Mouse (Mus musculus) left cerebral cortex, postnatal 14 days (tissue): Measurements from ENCODE around the gene Borcs6. TPM values are rescaled to one million over a fixed set of nuclear protein-coding genes. Genes with fewer than 3 reads are reported as not detected.
"Not testable (repeated sequence)": the region's sequence is repeated elsewhere in the genome, so short reads cannot be mapped to it uniquely, and the experiment has no call there.

Source experiments
- DNase-seq, 2 experiments: peaks; one replicate each; pipeline ENCODE4 v3.0.0; 2021 to 2022; ENCODE audit warnings: low spot score in 2 of 2, mixed read lengths in 1 of 2
- intact Hi-C: fragments of 180-260 bp; cut with DNase I; formaldehyde crosslinking; loops from one replicate; pipeline ENCODE4 v1.15.1; 2025
- total RNA-seq, 2 experiments: library from RNA; stranded (reverse); gene quantifications; 2 replicates each; pipeline ENCODE4 v1.2.3; 2021

Borcs6 gene
- total RNA-seq, 2 experiments from 2014 or later = 26.1 to 29.2 TPM

DNA sequence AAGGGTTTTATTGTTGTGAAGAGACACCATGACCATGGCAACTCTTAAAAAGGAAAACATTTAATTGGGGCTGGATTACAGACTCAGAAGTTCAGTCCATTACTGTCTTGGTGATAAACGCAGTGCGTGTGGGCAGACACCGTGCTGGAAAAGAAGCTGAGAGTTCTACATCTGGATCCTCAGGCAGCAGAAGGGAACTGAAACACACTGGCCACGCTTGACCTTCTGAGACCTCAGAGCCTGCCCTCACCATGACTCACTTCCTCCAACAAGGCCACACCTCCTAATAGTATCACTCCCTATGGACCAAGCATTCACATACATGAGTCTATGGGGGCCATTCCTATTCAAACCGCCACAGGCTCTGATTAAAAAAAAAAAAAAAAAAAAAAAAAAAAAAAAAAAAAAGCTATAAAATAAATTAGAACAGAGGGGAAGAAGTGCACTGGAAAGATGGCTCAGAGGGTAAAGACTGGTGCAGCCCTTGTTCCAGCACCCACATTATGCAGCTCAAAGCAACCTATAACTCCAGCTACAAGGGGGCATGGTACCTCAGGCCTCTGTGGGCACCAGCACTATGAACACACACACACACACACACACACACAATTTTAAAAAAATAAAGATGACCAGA, 19.4 kb downstream of the Borcs6 start:
- DNase-seq = no peak
- intact Hi-C loops = no loop called here

DNA sequence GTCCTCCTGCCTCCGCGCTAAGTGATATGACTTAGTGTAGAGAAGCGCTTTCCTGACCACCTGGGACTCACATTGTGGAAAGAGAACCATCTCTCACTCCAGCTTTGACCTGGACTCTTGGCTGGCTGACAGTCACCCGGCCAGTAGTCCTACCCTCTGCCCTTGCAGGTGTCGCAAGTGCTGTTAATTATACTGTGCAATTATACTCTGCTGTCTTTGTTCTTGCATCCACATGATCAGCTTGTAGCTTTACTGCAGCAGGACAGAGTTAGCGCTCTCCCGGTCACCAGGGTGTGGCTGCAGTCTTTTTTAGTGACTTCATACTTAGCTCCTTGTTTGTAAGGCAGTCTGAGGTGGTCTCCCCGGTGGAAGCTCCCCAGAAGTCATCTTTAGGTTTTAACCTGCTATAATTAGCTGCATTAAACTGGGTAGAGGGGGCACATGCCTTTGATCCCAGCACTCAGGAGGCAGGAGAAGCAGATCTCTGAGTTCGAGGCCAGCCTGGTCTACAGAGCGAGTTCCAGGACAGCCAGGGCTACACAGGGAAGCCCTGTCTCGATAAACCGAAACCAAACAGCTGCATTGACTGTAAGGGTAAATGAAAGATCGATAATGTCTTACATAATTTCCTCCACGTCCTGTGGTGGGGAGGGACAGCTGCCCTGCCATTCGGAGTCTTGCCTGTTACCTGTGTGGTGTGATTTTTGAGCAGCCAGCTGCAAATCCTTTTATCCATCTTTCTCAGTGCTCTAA, 20.8 kb downstream of the Borcs6 start:
- intact Hi-C loops = no loop called here
- DNase-seq = no peak

DNA sequence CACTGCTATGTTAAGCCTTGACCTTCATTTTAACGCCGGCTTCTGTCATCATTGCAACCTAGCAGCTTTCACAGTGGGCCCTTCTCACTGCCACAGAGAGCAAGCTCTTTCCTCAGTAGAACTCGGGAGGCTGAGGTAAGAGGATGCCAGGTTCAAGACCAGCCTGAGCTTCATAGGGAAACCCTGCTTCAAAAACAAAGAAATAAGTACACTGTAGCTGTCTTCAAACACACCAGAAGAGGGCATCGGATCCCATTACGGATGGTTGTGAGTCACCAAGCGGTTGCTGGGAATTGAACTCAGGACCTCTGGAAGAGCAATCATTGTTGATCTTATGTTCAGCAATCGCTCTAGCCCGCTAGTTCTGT, 21.3 kb downstream of the Borcs6 start:
- no peak for DNase-seq
- intact Hi-C loops = no loop called here

DNA sequence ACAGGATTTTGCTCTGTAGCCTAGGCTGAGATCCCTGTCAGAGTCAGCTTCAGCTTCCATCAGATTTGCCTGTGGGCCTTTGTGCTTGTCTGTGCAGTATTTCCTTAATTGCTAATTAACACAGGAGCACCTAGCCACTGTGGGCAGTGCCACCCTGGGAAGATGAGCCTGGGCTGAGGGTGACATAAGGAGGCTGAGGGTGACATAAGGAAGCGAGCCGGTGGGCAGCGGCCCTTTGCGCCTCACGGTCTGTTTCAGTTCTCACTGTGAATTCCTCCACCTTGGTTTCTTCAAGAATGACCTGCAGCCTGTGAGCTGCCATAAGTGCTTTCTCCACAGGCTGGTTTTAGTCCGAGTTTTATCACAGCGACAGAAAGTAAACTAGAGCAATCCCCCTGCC, 22.1 kb downstream of the Borcs6 start:
- intact Hi-C loops = no loop called here
- DNase-seq = no peak

DNA sequence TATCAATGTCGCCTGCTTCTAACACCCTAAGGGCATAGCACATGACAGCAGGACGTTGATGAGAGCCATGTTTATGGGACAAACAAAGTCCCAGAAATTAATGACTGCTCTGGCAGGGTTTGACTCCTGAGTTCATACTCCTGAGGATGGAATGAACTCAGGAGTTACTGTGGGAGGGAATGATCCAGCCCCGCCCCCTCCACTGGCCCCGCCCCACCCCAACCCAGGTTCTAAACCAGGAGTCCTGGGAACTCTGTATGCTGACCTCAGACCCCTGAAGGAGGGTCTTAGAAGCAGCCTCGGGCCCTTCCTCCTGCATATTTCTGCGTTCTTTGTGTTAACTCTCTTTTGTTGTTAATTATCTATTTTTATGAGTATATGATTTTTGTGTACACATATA, 26.1 kb downstream of the Borcs6 start:
- no peak for DNase-seq
- intact Hi-C loops = loop anchor here (2.0 kb wide), 1 partner anchor 15 kb away; the partner anchor contains the start of gene Tmem107

DNA sequence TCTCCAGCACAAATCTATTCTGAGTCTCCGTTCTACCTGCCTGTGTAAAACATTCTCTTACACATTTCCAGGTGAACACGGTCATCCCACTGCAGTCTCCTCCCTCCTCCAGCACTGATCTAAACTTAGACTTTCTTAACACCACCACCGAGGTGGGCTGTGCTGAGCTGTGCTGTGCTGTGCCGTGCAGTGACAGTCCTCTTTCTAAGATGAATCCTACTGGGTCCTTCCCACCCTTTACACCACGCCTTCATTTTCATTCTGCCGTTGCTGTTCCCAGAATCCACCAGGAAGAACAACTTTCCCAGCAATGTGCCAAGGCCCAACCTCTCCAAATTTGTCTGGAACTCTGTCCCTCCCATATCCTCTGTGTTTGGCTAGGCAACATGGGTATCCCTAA, 26.9 kb downstream of the Borcs6 start:
- peak; percentile 68 to 85 for DNase-seq

GRCm38 (mm10) chr11:69087082-69087481, 27.6 kb downstream of the Borcs6 start:
- intact Hi-C loops = loop anchor here (2.0 kb wide), 1 partner anchor 16 kb away; the partner anchor contains the start of gene Tmem107
- DNase-seq = peak in 1 of 2 experiments; percentile 52

More for the DNA sequence above, 26.9 kb downstream of the Borcs6 start:
- intact Hi-C loops = loop anchor here (2.0 kb wide), 1 partner anchor 16 kb away; the partner anchor contains the start of gene Tmem107

- intact Hi-C loops = loop anchor here (2.0 kb wide), 1 partner anchor 17 kb away; the partner anchor contains the start of gene Tmem107
- DNase-seq = no peak
Measured at GRCm38 (mm10) chr11:69087597-69087996, 28.1 kb downstream of the Borcs6 start.

DNA sequence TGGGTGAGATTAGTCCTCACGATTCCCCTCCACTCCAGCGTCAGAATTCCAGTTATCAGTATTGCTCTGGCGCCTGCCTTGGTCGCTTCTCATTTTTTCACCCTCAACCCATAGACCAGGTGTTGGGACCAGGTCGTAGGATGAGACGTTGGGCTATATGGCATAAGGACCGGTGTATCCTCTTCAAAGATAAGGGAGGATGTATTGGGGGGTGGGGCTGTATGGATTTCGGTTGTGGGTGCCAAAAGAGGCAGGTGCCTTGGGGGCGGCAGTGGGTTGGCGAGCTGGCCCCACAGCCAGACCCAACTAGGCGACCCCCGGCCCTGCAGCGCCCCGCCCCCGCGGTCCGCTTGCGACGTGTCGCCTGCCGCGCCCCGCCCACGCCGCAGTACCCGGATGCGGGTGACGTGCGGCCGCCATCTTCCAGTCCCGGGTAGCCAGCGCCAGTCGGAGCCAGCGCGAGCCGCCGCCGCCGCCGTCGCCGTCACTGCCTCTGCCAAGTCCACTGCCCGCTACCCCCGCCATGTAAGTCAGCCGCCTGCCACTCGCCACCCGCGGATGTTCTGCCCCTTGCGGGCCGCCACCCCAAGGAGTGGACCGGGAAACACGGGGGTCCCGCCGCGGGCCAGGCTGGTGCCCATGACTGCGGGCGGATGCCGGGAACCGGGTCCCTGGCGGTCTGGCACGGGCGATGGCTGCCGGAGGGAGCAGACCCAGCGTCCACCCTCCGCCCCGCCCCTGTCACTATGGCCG, 28.8 kb downstream of the Borcs6 start, which contains the start of gene Vamp2:
TSS of gene Vamp2 (plus strand) at position 388 of the 753 bp plus-strand sequence.
- intact Hi-C loops = no loop called here
- peak; percentile 95 to 96 for DNase-seq

- intact Hi-C loops = no loop called here
- no peak for DNase-seq
Measured at GRCm38 (mm10) chr11:69088856-69089615, 29.5 kb downstream of the Borcs6 start.

GRCm38 (mm10) chr11:69089616-69090290, 30.2 kb downstream of the Borcs6 start:
- DNase-seq = no peak
- intact Hi-C loops = no loop called here

DNA sequence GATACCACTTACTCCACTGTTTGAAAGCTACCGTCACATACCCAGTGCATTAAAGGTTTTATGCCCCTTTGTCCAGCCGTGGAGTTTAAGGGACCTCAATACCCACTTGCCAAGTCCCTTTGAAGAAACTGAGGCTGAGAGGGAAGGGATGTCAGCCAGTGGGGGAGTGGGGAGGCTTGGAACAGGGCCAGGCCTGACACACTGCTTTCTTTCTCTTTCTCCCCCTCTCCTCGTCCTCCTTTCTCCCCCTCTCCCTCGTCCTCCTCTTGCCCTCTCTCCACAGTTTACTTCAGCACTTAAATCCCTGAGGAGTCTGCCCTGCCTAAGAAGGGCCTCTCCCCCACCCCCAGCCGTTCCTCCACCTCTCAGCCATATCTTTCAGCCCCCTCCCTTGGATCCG, 30.9 kb downstream of the Borcs6 start:
- no peak for DNase-seq
- intact Hi-C loops = no loop called here

GRCm38 (mm10) chr11:69091566-69092385, 32.3 kb downstream of the Borcs6 start:
- intact Hi-C loops = no loop called here
- DNase-seq = no peak

DNA sequence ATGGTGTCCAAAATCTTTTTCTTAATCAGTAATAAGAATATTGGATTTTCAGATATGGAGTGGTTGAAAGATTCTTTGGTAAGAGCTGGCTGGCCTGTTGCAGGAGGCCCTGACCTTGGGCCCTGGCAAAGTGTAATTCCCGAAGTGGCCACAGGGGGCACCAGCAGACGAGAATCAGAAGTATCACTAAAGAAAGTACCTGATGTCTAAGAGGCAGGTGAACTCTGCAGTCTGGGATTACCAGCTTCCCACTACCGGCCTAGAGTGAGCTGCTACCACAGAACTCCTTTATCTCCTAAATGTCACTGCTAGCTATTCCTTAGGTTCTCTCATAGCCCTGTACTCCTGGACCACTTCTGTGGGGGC, 32.9 kb downstream of the Borcs6 start:
- DNase-seq = peak; percentile 83 to 85
- intact Hi-C loops = no loop called here

GRCm38 (mm10) chr11:69092871-69093270, 33.4 kb downstream of the Borcs6 start:
- no peak for DNase-seq
- intact Hi-C loops = no loop called here

DNA sequence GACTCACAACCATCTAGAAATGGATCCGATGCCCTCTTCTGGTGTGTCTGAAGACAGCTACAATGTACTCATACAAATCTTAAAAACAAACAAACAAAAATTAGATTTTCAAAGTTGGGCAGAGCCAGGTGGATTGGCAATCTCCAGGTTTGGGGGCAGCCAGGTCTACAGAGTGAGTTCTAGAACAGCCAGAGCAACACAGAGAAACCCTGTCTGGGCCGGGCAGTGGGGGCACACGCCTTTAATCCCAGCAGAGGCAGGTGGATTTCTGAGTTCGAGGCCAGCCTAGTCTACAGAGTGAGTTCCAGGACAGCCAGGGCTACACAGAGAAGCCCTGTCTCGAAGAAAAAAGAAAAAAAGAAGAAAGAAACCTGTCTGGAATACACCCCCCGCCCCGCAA, 34.3 kb downstream of the Borcs6 start:
- DNase-seq, intact Hi-C loops: not testable (repeated sequence)

DNA sequence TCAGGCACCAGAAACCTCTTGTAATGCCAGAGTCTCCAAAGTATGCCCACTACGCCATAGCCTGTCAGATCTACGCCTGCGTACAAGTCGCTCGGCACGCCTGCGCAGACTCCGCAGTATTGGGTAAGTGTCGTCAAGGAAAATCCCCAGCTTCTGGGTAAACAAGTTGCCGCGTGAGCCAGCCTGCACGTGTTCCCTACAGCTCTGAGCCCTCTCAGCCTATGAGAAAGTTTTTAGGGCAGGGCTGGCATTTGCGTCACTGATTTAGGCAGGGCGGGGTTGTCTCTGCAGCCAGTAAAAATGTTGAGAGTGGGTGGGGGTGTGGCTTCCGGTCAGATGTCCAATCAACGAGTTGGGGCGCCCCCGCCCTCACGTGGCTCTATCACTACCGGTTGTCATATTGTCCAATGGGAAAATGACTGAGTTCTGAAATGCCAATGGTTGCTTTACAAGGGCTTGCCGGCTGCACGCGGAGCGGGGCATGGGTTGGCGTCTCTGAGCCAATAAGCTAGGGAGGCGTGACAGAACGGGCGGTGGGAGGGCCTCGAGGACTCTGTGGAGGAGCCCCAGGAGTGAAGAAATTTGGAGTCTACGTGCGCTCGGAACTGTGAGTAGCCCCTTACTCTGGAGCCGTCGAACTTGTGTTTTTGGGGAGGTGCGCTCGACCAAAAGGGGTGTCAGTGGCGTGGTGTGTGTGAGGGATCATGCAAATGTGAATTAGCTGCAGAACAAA, 35.3 kb downstream of the Borcs6 start, which contains the start of gene Per1:
TSS of gene Per1 (plus strand) at position 521 of the 733 bp plus-strand sequence.
- peak; percentile 99 to 100 for DNase-seq
- intact Hi-C loops = loop anchor here (5.0 kb wide), 1 partner anchor 322 kb away; no protein-coding TSS in a partner anchor
